Comparison of ENCODE assay signal across 8 mouse cellular contexts in the genomic region with DNA sequence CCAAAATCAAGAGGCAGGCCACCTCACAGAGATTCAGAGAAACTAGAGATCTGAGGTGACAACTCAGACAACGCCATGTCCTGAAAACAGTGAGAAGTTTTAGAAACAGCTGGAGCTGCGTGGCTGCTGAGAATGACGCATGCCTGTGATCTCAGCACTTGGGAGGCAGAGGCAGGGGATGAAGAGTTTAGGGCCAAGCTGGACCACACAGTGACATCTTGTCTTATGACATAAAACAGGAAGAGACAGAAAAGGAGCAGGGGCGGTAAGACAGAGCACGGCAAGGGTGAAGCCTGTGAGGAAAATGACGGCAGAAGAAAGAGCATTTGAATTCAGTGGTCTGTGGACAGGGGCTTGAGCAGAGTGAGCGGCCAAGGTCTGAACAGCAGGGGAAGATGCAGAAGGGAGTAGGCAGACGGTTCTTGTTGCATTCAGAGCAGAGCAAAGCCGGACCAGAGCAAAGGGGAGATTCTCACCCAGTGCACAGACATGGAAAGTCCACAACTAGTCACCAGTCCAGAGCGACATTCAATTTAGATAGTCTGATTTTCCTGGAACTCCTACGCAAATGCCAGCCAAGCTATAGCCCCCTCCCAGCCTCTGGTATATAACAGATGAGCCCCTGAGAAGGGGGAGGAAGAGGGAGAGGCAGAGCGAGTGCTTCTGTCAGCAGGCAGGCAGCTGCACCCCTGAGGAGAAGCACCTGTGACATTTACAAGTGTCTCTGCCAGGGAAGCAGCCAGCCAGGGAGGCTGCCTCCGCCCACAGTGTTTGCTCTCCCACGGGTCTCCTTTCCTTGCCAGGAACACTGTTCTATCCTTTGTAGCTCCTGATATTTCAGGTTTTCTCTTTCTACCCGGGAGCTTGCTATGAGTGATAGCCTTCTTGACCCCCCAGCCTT. TPM values are rescaled to one million over a fixed set of nuclear protein-coding genes. Genes with fewer than 3 reads are reported as not detected.
A peak's percentile ranks its signal among the peaks of the same experiment; 100 is the strongest.
DNase-seq lines count a peak whose midpoint lies in the region; ATAC-seq and TF ChIP-seq lines count a peak whose summit lies in the region.

No protein-coding gene starts in this region.

- 19% methylated on average over 15 of the region's 15 CpGs for WGBS in kidney, postnatal 0 days
- 39% methylated on average over 15 of the region's 15 CpGs for WGBS in limb, embryonic 14.5 days
- 38% methylated on average over 15 of the region's 15 CpGs for WGBS in liver, embryonic 11.5 days

- TF ChIP-seq POLR2A in limb, embryonic 14.5 days (IDR thresholded peaks at IDR 0.05; ENCODE audit: borderline replicate concordance, extremely low read depth, insufficient read depth, insufficient read length) = no peak

- 0 out of 2 replicates have a peak overlapping the region, but pooled peaks have one; percentile 31 for H3K9ac ChIP-seq in kidney, postnatal 0 days (ENCODE audit: low read depth, low read length)
- H3K9ac ChIP-seq in limb, embryonic 14.5 days (ENCODE audit: low read depth, low read length, severe bottlenecking) = no peak overlapping the region
- H3K9ac ChIP-seq in liver, embryonic 11.5 days (ENCODE audit: low read depth, low read length) = no peak overlapping the region

- H3K27me3 ChIP-seq in kidney, postnatal 0 days (ENCODE audit: insufficient read depth, low read length) = no peaks in the 10 kb centered on the region
- no peaks in the 10 kb centered on the region for H3K27me3 ChIP-seq in limb, embryonic 14.5 days (ENCODE audit: control insufficient read depth, insufficient read depth, low read length)
- no peaks in the 10 kb centered on the region; the same call in 1 of the 2 replicates for H3K27me3 ChIP-seq in liver, embryonic 11.5 days (replicated peaks; ENCODE audit: control insufficient read depth, insufficient read depth, low read length)

- H3K4me1 ChIP-seq in kidney, postnatal 0 days (replicated peaks; ENCODE audit: insufficient read depth, low read length) = peaks cover 20% of the 10 kb centered on the region; the same call in 1 of the 2 replicates
- H3K4me1 ChIP-seq in limb, embryonic 14.5 days (ENCODE audit: control insufficient read depth, insufficient read depth, low read length) = no peaks in the 10 kb centered on the region
- no peaks in the 10 kb centered on the region; the same call in 1 of the 2 replicates for H3K4me1 ChIP-seq in liver, embryonic 11.5 days (replicated peaks; ENCODE audit: control insufficient read depth, insufficient read depth, low read length)

- TF ChIP-seq CTCF in kidney, postnatal 0 days (IDR thresholded peaks at IDR 0.05; ENCODE audit: low read depth) = no peak

- H3K9me3 ChIP-seq in kidney, postnatal 0 days (replicated peaks; ENCODE audit: low read length) = no peaks in the 10 kb centered on the region
- H3K9me3 ChIP-seq in limb, embryonic 14.5 days (ENCODE audit: control insufficient read depth, low read length) = no peaks in the 10 kb centered on the region
- H3K9me3 ChIP-seq in liver, embryonic 11.5 days (ENCODE audit: control insufficient read depth, low read length) = no peaks in the 10 kb centered on the region

- DNase-seq in adrenal gland, postnatal 14 days = peak; percentile 29
- no peak for DNase-seq in adrenal gland, postnatal 25 days
- DNase-seq in testis, postnatal 10 days (ENCODE audit: low spot score) = peak; percentile 54
- DNase-seq in testis, postnatal 14 days (ENCODE audit: low spot score) = no peak
- peak; percentile 82 for DNase-seq in kidney, postnatal 0 days (ENCODE audit: low spot score)
- peak; percentile 43 for DNase-seq in limb, embryonic 14.5 days (ENCODE audit: low spot score)
- no peak for DNase-seq in liver, embryonic 11.5 days (ENCODE audit: low spot score)
- no peak for DNase-seq in spleen, adult 18-20 months

- H3K4me3 ChIP-seq in kidney, postnatal 0 days (replicated peaks; ENCODE audit: low read depth, low read length) = no peak overlapping the region
- H3K4me3 ChIP-seq in limb, embryonic 14.5 days (replicated peaks; ENCODE audit: low read length) = no peak overlapping the region
- no peak overlapping the region for H3K4me3 ChIP-seq in liver, embryonic 11.5 days (ENCODE audit: low read depth, low read length)

- ATAC-seq in kidney, postnatal 0 days (replicated peaks; ENCODE audit: low FRiP score, low read depth) = peak; percentile 65; the same call in 1 of the 2 replicates
- peak; percentile 41; the same call in 1 of the 2 replicates for ATAC-seq in limb, embryonic 14.5 days (ENCODE audit: low FRiP score, low read depth)
- ATAC-seq in liver, embryonic 11.5 days (replicated peaks; ENCODE audit: low FRiP score) = no peak

- H3K36me3 ChIP-seq in kidney, postnatal 0 days (ENCODE audit: insufficient read depth, low read length) = no peaks in the 10 kb centered on the region
- no peaks in the 10 kb centered on the region for H3K36me3 ChIP-seq in limb, embryonic 14.5 days (ENCODE audit: control insufficient read depth, insufficient read depth, low read length)
- H3K36me3 ChIP-seq in liver, embryonic 11.5 days (ENCODE audit: control insufficient read depth, insufficient read depth, low read length) = no peaks in the 10 kb centered on the region

- no peak overlapping the region for H3K4me2 ChIP-seq in kidney, postnatal 0 days (ENCODE audit: low read length)
- H3K4me2 ChIP-seq in limb, embryonic 14.5 days (replicated peaks; ENCODE audit: low read depth, low read length, severe bottlenecking) = no peak overlapping the region
- H3K4me2 ChIP-seq in liver, embryonic 11.5 days = no peak overlapping the region

- peak overlapping the region; percentile 51 for H3K27ac ChIP-seq in kidney, postnatal 0 days
- no peak overlapping the region for H3K27ac ChIP-seq in limb, embryonic 14.5 days (replicated peaks; ENCODE audit: low read depth, low read length)
- no peak overlapping the region for H3K27ac ChIP-seq in liver, embryonic 11.5 days (ENCODE audit: low read depth, low read length)

RNA-seq across cellular contexts. Expression of a gene that starts 19.6 kb away (rescaled TPM):
- total RNA-seq in adrenal gland, postnatal 14 days (2021) = 0.33 and 0.49 TPM in 2 replicates
- 0.70 and 1.0 TPM in 2 replicates for total RNA-seq in adrenal gland, postnatal 25 days (2021)
- 52.5 and 60.2 TPM in 2 replicates for polyA plus RNA-seq in kidney, postnatal 0 days (2015; fragmentation: Nextera tagmentation; extraction: Ambion mirVana)
- polyA plus RNA-seq in limb, embryonic 14.5 days (2012; rRNA removed) = 36.5 and 40.0 TPM in 2 replicates
- 15.8 and 17.8 TPM in 2 replicates for polyA plus RNA-seq in limb, embryonic 14.5 days (2014; fragmentation: Nextera tagmentation; extraction: Ambion mirVana)
- 0.21 and 0.44 TPM in 2 replicates for polyA plus RNA-seq in liver, embryonic 11.5 days (2014; fragmentation: Nextera tagmentation; extraction: Ambion mirVana)

Comparison
In these comparisons a context has a peak if more than half of its experiments do, and no peak if none do; other contexts are left out.
1. DNase-seq: peak in adrenal gland, postnatal 14 days (single experiment), testis, postnatal 10 days (single experiment), kidney, postnatal 0 days (single experiment) and limb, embryonic 14.5 days (single experiment); none in adrenal gland, postnatal 25 days (single experiment), testis, postnatal 14 days (single experiment), liver, embryonic 11.5 days (single experiment) and spleen, adult 18-20 months (0 of 2).
2. RNA of a gene that starts 19.6 kb away (polyA plus RNA-seq): 52.5 to 60.2 TPM in kidney, postnatal 0 days and 15.8 to 40.0 TPM in limb, embryonic 14.5 days; 0.21 to 0.44 TPM in liver, embryonic 11.5 days; every median in the first group is over 10 times any median in the second.